Mouse (Mus musculus) 3T3-L1 (cell line): ENCODE results near the gene Gemin4.

ENCODE experiments used
- DNase-seq: peaks from one replicate; pipeline ENCODE4 v3.0.0-alpha.2; 2015; ENCODE audit warnings: low read depth, low spot score

Gene Gemin4

GRCm38 (mm10) chr11:76217390-76217800 lies at the start of gene Gemin4, which contains the start of gene Dbil5:
Gemin4 (minus strand) TSS chr11:76217664.
Dbil5 (plus strand) TSS chr11:76217608.
- peak; percentile 97 for DNase-seq

- DNase-seq, result no peak
Measured at GRCm38 (mm10) chr11:76262611-76263351, 45.3 kb upstream of the Gemin4 start.

GRCm38 (mm10) chr11:76261224-76261623 lies 43.8 kb upstream of the Gemin4 start:
- no peak for DNase-seq

GRCm38 (mm10) chr11:76260208-76261050 lies 43.0 kb upstream of the Gemin4 start:
- DNase-seq, result no peak

GRCm38 (mm10) chr11:76258511-76258910 lies 41.0 kb upstream of the Gemin4 start:
- no peak for DNase-seq

- DNase-seq, result no peak
Measured at GRCm38 (mm10) chr11:76257386-76257785, 39.9 kb upstream of the Gemin4 start.

GRCm38 (mm10) chr11:76256129-76256528 lies 38.7 kb upstream of the Gemin4 start:
- DNase-seq, result no peak

GRCm38 (mm10) chr11:76255431-76256001 lies 38.1 kb upstream of the Gemin4 start:
- no peak for DNase-seq

- DNase-seq, result no peak
Measured at GRCm38 (mm10) chr11:76253918-76254264, 36.4 kb upstream of the Gemin4 start.

- DNase-seq, result peak; percentile 82
Measured at GRCm38 (mm10) chr11:76253145-76253917, 35.9 kb upstream of the Gemin4 start.

- DNase-seq, result no peak
Measured at GRCm38 (mm10) chr11:76252036-76252435, 34.6 kb upstream of the Gemin4 start.

- DNase-seq, result peak; percentile 41
Measured at GRCm38 (mm10) chr11:76247239-76247638, 29.8 kb upstream of the Gemin4 start.

GRCm38 (mm10) chr11:76246439-76246838 lies 29.0 kb upstream of the Gemin4 start:
- no peak for DNase-seq

- peak; percentile 35 for DNase-seq
Measured at GRCm38 (mm10) chr11:76243811-76244546, 26.5 kb upstream of the Gemin4 start.

- peak; percentile 88 for DNase-seq
Measured at GRCm38 (mm10) chr11:76242901-76243810, 25.7 kb upstream of the Gemin4 start, which contains the start of the genes Mrm3 and Glod4. Mrm3 (plus strand) TSS chr11:76243715. Glod4 (minus strand) TSS chr11:76243725.

- no peak for DNase-seq
Measured at GRCm38 (mm10) chr11:76239750-76240149, 22.3 kb upstream of the Gemin4 start.

GRCm38 (mm10) chr11:76236136-76236535 lies 18.7 kb upstream of the Gemin4 start:
- DNase-seq, result peak; percentile 79

GRCm38 (mm10) chr11:76225051-76225450 lies 7.6 kb upstream of the Gemin4 start:
- no peak for DNase-seq

- no peak for DNase-seq
Measured at GRCm38 (mm10) chr11:76224631-76225030, 7.2 kb upstream of the Gemin4 start.
